Mouse (Mus musculus): ENCODE data around the gene Rps23.

- TF ChIP-seq CTCF (IDR thresholded peaks at IDR 0.05; ENCODE audit: borderline replicate concordance, control insufficient read depth, extremely low read depth, insufficient read depth, low read length, poor library complexity) = no peak
- no peak for TF ChIP-seq POLR2A (IDR thresholded peaks at IDR 0.05; ENCODE audit: control insufficient read depth, extremely low read depth, insufficient read depth, low read length, poor library complexity)
Observed at GRCm38 (mm10) chr13:90881727-90882429, 40.9 kb upstream of the Rps23 start.

Data from thymus, adult 2 months (tissue).